Mouse (Mus musculus): ENCODE results near the gene Esp31. TPM values are rescaled to one million over a fixed set of nuclear protein-coding genes. Genes with fewer than 3 reads are reported as not detected.

The Esp31 gene
- polyA plus RNA-seq (2012; rRNA removed) = not detected in 2 replicates

GRCm38 (mm10) chr17:38639147-38639546, at the start of gene Esp31:
Gene Esp31, plus strand, starts transcription at chr17:38639447.

Other genes with a start within 250 kb of the Esp31 start
- not detected in 2 replicates for gene Esp36, start 219.3 kb upstream of the Esp31 start, polyA plus RNA-seq (2012; rRNA removed)
- not detected in 2 replicates for gene Esp34, start 85.3 kb upstream of the Esp31 start, polyA plus RNA-seq (2012; rRNA removed)

All from central nervous system, embryonic 18 days (tissue).